Mouse (Mus musculus) 416B (cell line): ENCODE measurements around the gene Vmn2r22.
"Not testable (repeated sequence)": the region's sequence is repeated elsewhere in the genome, so short reads cannot be mapped to it uniquely, and the experiment has no call there.

ENCODE experiments used
- DNase-seq: peaks from one replicate; pipeline ENCODE4 v3.0.0; 2011; ENCODE audit warnings: low read depth

Gene Vmn2r22

GRCm38 (mm10) chr6:123650625-123651024 is at the start of gene Vmn2r22:
TSS of gene Vmn2r22 (minus strand) at chr6:123650725.
- not testable (repeated sequence) for DNase-seq

DNA sequence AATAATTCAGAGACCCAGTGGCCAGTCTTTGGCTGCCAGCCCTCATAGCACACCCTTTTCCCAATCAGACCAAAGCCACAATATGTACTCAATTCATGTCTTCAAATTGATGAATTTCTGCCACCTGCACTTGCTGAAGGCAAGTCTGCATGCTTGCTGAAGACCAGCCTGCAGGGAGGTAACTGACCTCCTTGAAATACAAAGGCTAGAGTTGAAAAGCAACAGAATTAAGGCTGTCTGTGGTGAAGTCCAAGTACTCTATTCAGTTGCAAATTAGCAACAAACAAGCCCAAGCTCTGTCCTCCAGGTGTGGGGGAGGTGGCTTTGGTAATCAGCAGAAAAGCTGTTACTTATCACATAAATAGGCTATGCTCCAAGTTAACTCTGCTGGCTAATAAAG is 46.7 kb upstream of the Vmn2r22 start:
- DNase-seq, result no peak

GRCm38 (mm10) chr6:123696639-123697038 is 46.1 kb upstream of the Vmn2r22 start:
- DNase-seq, result not testable (repeated sequence)

DNA sequence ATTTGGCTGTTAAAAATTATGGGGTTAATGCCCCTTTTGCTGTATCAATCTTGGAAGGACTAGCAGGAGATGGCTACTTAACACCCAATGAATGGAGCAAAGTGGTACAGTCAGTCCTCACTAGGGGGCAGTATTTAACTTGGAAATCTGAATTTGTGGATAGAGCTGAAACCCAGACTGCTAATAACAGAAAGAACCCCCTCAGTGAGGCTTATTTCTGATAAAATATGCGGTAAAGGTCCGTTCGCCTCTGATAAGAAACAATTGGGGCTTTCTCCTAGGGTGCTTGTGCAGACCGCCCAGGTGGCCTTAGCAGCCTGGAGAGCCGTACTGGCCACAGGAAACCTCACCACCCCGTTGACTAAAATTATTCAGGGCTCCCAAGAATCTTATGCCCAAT is 6.5 kb upstream of the Vmn2r22 start:
- peak; percentile 61 for DNase-seq

GRCm38 (mm10) chr6:123639394-123639793 is 11.1 kb downstream of the Vmn2r22 start:
- not testable (repeated sequence) for DNase-seq

DNA sequence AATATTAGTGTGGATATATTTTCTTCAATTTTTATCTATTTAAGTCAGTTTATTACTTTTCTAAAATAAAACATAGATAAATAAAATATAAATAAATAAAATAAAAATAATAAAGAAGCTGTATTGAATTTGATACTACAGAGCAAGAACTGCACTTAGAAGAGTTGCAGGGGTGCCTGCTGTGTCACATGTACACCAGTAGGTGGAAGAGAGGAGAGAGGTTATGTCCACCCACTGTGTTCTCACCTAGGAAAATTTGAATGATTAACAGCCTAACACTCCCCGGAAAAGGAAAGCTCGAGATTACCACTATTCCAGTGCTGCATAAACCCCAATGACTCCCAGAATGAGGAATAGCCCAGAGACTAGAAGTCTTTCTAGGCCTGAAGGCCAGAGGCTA is 26.7 kb downstream of the Vmn2r22 start:
- not testable (repeated sequence) for DNase-seq

DNA sequence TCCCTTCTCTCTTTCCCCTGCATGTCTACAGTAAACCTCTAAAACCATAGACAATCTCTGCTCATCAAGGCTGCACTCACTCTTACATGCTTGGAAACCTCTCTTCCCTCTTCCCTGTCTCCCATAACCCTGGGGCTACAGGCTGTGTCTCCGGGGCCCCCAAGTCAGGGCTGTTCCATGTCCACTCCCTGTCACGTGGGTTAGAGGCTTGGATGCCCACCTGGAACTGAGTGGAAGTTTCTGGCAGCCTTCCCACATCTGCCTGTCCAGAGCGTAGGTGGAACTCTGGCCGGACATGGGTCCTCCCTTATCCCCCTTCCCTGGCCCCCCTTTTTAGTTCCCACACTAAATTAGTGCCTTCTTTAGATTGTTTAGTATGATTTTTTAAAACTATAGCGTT is 62.2 kb downstream of the Vmn2r22 start:
- not testable (repeated sequence) for DNase-seq

- not testable (repeated sequence) for DNase-seq
Measured at GRCm38 (mm10) chr6:123587796-123588328, 62.7 kb downstream of the Vmn2r22 start.

GRCm38 (mm10) chr6:123583988-123584387 is 66.5 kb downstream of the Vmn2r22 start:
- DNase-seq, result not testable (repeated sequence)

- not testable (repeated sequence) for DNase-seq
Measured at GRCm38 (mm10) chr6:123574698-123575097, 75.8 kb downstream of the Vmn2r22 start.
